ENCODE assay signal across 8 mouse cellular contexts in the genomic region with DNA sequence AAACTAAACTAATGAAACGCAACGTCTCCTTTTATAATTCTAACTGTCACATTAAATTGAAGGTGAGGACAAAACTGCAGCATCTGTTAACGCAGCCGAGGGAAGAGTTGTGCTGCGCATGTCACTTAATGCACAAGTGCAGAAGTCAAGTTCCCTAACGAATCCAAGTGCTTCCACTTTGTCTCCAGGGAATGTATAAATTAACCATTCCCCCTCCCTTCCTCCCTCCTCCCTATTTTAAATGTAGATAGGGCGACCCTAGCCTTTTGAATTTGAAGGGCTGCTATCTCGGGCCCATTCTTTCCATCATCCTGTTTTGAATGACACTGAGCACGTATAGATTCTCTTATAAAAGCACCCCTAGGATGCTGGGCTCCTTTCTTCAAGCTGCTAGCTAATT. TPM values are rescaled to one million over a fixed set of nuclear protein-coding genes. Genes with fewer than 3 reads are reported as not detected.
A peak's percentile ranks its signal among the peaks of the same experiment; 100 is the strongest.
DNase-seq lines count a peak whose midpoint lies in the region; ATAC-seq lines count a peak whose summit lies in the region.

No protein-coding gene starts in this region.

- 5% methylated on average over 9 of the region's 9 CpGs for WGBS in forebrain, embryonic 14.5 days
- 38% methylated on average over 9 of the region's 9 CpGs for WGBS in liver, embryonic 15.5 days (ENCODE audit: insufficient replicate concordance)

- H3K27ac ChIP-seq in forebrain, embryonic 14.5 days (ENCODE audit: low read depth, low read length), result peak overlapping the region; percentile 98
- H3K27ac ChIP-seq in liver, embryonic 15.5 days (replicated peaks), result 0 out of 2 replicates have a peak overlapping the region, but pooled peaks have one; percentile 3

- peak overlapping the region; percentile 93 for H3K4me2 ChIP-seq in forebrain, embryonic 14.5 days (ENCODE audit: low read length)
- H3K4me2 ChIP-seq in liver, embryonic 15.5 days, result peak overlapping the region; percentile 98

- no peak for ATAC-seq in erythroblast, adult 5-6 weeks (replicated peaks; ENCODE audit: low FRiP score, poor library complexity, severe bottlenecking)
- ATAC-seq in forebrain, embryonic 14.5 days, result no peak
- ATAC-seq in liver, embryonic 15.5 days (ENCODE audit: insufficient read depth), result no peak

- H3K9ac ChIP-seq in forebrain, embryonic 14.5 days (ENCODE audit: low read length), result peak overlapping the region; percentile 97
- H3K9ac ChIP-seq in liver, embryonic 15.5 days, result no peak overlapping the region

- peak; percentile 96 for DNase-seq in ES-CJ7 (ENCODE audit: low read depth, low spot score)
- peak; percentile 66 for DNase-seq in forebrain, embryonic 14.5 days (ENCODE audit: low spot score)
- no peak for DNase-seq in urinary bladder, postnatal 36 days (ENCODE audit: low spot score in 2 of 2)
- DNase-seq in cerebellum, postnatal 36 days, result no peak
- DNase-seq in urinary bladder, postnatal 4 days (ENCODE audit: low spot score in 2 of 2), result no peak

- no peaks in the 10 kb centered on the region for H3K36me3 ChIP-seq in erythroblast, embryonic 14.5 days (ENCODE audit: control insufficient read depth)
- no peaks in the 10 kb centered on the region for H3K36me3 ChIP-seq in forebrain, embryonic 14.5 days (ENCODE audit: control insufficient read depth, insufficient read depth, low read length)
- H3K36me3 ChIP-seq in liver, embryonic 15.5 days (replicated peaks), result no peaks in the 10 kb centered on the region

- H3K4me3 ChIP-seq in erythroblast, embryonic 14.5 days (replicated peaks), result peak overlapping the region; percentile 84
- H3K4me3 ChIP-seq in forebrain, embryonic 14.5 days (ENCODE audit: low read depth, low read length), result peak overlapping the region; percentile 74
- H3K4me3 ChIP-seq in liver, embryonic 15.5 days (replicated peaks), result peak overlapping the region; percentile 83

- H3K4me1 ChIP-seq in erythroblast, embryonic 14.5 days (ENCODE audit: control insufficient read depth), result peaks cover 50% of the 10 kb centered on the region
- H3K4me1 ChIP-seq in forebrain, embryonic 14.5 days (ENCODE audit: control insufficient read depth, insufficient read depth, low read length), result peaks cover 21% of the 10 kb centered on the region
- peaks cover 53% of the 10 kb centered on the region for H3K4me1 ChIP-seq in liver, embryonic 15.5 days (replicated peaks)

- H3K9me3 ChIP-seq in erythroblast, embryonic 14.5 days (ENCODE audit: control insufficient read depth, low read length), result no peaks in the 10 kb centered on the region
- H3K9me3 ChIP-seq in forebrain, embryonic 14.5 days (replicated peaks; ENCODE audit: control insufficient read depth, low read length), result no peaks in the 10 kb centered on the region
- H3K9me3 ChIP-seq in liver, embryonic 15.5 days (replicated peaks), result no peaks in the 10 kb centered on the region

- peaks cover 17% of the 10 kb centered on the region for H3K27me3 ChIP-seq in erythroblast, embryonic 14.5 days (ENCODE audit: control insufficient read depth)
- H3K27me3 ChIP-seq in forebrain, embryonic 14.5 days (replicated peaks; ENCODE audit: control insufficient read depth, insufficient read depth, low read length), result no peaks in the 10 kb centered on the region
- peaks cover 19% of the 10 kb centered on the region for H3K27me3 ChIP-seq in liver, embryonic 15.5 days

RNA-seq across cellular contexts. Expression of a gene that starts 1.2 kb away (rescaled TPM):
- polyA plus RNA-seq in erythroblast, embryonic 14.5 days (2012), result 0.06 and 0.16 TPM in 2 replicates
- total RNA-seq in erythroblast, adult 5-6 weeks (2015; ENCODE audit: low replicate concordance), result 2.1 and 2.3 TPM in 2 replicates
- total RNA-seq in erythroblast, adult 5-6 weeks (2017; ENCODE audit: low replicate concordance), result 0.70 and 0.85 TPM in 2 replicates
- 2.8 and 3.2 TPM in 2 replicates for polyA plus RNA-seq in forebrain, embryonic 14.5 days (2014; fragmentation: Nextera tagmentation; extraction: Ambion mirVana)
- 1.0 TPM in 2 replicates for polyA plus RNA-seq in liver, embryonic 15.5 days (2015; fragmentation: Nextera tagmentation; extraction: Ambion mirVana)

RNA-seq across cellular contexts. Expression of a gene that starts 46.4 kb away (rescaled TPM):
- 0.57 and 1.1 TPM in 2 replicates for polyA plus RNA-seq in erythroblast, embryonic 14.5 days (2012)
- 12.9 and 13.4 TPM in 2 replicates for total RNA-seq in erythroblast, adult 5-6 weeks (2015; ENCODE audit: low replicate concordance)
- 1.3 and 3.3 TPM in 2 replicates for total RNA-seq in erythroblast, adult 5-6 weeks (2017; ENCODE audit: low replicate concordance)
- 13.7 and 22.1 TPM in 2 replicates for polyA plus RNA-seq in forebrain, embryonic 14.5 days (2014; fragmentation: Nextera tagmentation; extraction: Ambion mirVana)
- 6.6 and 10.5 TPM in 2 replicates for polyA plus RNA-seq in liver, embryonic 15.5 days (2015; fragmentation: Nextera tagmentation; extraction: Ambion mirVana)

Comparison
In these comparisons a context has a peak if more than half of its experiments do, and no peak if none do; other contexts are left out.
1. DNase-seq: peak in ES-CJ7 (single experiment) and forebrain, embryonic 14.5 days (single experiment); none in urinary bladder, postnatal 36 days (0 of 2), cerebellum, postnatal 36 days (0 of 2) and urinary bladder, postnatal 4 days (0 of 2).
2. Peak in every context shown above with its lines, with median percentiles within 50 percentile points of each other: H3K4me3 ChIP-seq.